Mouse (Mus musculus) v-Abl transformed pro-B cells (cell line): ENCODE measurements around the gene Spryd3.

Experiments used
- in situ Hi-C, 2 experiments: fragments of 400-800 bp; cut with MboI; formaldehyde crosslinking; loops; one replicate each; pipeline ENCODE4 v1.15.1; 2025; ENCODE audit not compliant: unreplicated experiment in 2 of 2

Spryd3 gene

GRCm38 (mm10) chr15:102077111-102077677, 58.8 kb downstream of the Spryd3 start:
- in situ Hi-C loops = loop anchor here in 1 of 2 experiments (25.0 kb wide), 1 partner anchor 1385 kb away; the partner anchor contains the start of gene Nckap1l

DNA sequence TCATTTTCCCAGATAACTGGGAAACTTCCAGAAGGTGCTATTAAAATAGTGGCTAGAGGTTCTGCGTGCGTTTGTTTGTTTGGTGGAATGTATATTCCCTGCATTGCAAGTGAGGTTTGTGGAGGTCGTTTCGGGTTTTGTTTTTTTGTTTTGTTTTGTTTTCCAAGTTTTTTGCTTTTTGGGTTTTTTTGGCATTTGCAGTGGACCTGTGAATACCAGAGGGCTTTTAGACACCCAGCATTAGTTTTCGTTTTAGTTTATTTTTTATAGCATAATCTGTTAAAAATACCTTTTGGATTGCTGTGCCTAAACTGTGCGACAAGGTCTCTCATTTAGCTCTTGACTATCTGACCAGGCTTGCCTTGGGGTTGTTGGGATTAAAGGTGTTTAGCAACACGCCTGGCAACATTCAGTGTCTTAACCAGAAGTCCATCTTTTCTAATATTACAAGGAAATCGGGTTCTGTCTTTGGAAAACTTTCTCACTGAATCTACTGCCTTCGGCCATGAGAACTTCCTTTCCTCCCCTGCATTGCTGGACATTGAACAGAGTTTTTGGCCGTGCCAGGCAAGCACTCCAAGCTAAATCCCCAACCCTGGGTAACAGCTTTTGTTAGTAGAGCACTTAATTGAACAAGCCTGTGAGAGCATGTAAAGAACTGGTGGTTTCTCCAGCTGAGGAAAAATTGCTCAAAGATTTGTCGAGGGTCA, 61.0 kb downstream of the Spryd3 start:
- in situ Hi-C loops = loop anchor here in 1 of 2 experiments (25.0 kb wide), 1 partner anchor 1387 kb away; the partner anchor contains the start of gene Nckap1l

DNA sequence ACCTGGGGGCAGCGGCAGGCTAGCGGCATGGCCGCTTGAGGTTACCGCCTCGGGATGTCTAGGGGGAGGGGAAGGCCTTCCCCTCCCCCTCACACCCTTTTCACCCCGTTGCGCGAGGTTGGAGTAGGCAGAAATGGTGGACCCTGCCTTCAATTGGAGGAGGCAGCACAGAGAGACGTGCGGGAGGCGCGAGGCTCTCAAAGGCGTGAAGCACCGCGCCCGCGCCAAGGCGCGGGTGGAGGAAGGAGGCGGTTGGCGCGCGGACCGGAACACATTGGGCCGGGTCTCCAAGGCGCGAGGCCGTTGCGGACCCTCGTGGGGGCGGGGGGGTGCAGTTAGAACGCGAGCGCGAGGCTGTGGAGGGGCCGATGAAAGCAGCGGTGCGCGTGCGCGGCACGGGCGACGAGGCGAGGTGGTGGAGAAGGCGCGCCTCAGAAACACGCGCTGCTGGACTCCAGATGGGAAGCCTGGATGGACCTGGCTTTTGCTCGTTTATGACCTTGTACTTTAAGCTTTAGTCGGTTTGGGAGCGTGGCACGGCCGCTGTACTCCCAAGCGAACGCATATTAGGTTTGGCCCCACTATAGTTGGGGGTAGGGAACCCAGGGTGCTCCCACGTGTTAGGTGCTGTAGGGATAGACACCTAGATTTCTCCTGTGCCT, 61.8 kb downstream of the Spryd3 start:
- in situ Hi-C loops = no loop called here

- in situ Hi-C loops = no loop called here
Measured at GRCm38 (mm10) chr15:102073559-102074069, 62.4 kb downstream of the Spryd3 start, which contains the start of gene Eif4b. Gene Eif4b, plus strand, starts transcription at chr15:102073773.

GRCm38 (mm10) chr15:102072963-102073558, 63.0 kb downstream of the Spryd3 start:
- in situ Hi-C loops = no loop called here

DNA sequence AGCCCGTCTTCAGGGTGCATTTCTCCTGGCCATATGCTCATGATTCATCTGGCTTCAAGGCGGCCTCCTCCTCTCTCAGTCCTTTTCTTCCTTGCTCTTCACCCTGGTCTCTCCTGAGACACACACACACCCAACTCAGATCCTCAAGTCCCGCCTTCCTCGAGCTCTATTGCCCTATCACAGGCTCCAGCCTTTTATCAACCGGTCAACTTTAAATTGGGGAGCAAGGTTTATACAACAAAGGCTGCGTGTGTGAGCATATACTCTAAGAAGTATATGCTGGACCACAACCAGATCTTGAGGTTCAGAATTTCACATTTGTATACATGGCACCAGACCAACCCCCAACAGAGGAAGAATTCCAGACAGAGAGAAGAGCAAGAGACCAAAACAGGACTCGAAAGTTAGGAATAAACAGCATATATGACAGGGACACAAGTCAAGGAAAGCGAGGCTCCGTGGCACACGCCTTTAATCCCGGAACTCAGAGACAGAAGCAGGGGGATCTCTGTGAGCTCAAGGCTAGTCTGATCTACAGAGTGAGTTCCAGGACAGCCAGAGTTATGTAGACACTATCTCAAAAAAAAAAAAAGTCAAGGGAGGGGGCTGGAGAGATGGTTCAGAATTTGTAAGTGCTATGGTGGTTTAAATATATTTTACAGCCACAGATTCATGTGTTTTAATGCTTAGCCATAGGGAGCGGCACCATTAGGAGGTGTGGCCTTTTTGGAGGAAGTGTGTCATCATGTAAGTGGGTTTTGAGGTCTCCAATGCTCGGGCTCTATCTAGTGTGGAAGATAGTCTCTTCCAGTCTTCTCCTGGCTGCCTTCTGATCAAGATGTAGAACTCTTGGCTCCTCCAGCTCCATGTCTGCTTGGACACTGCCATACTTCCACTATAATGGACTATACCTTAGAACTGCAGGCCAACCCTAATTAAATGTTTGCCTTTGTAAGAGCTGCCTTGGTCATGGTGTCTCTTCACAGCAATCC, 65.3 kb downstream of the Spryd3 start:
- in situ Hi-C loops = no loop called here
